ENCODE assay signal across 24 mouse cellular contexts in genomic region chrX:35994226-35994625, GRCm38 (mm10).
"Had no signal": no experiment of that assay in that cellular context is flagged by ENCODE, and none has a peak within 500 bp of the region (broad histone marks: within the 10 kb centered on the region; RNA-seq: fewer than 3 reads in every experiment).

No protein-coding gene starts in this region.

- H3K4me1 ChIP-seq: embryonic facial prominence, embryonic 10.5 days; embryonic facial prominence, embryonic 12.5 days; embryonic facial prominence, embryonic 13.5 days; embryonic facial prominence, embryonic 15.5 days; forebrain, embryonic 10.5 days; forebrain, embryonic 12.5 days; forebrain, embryonic 13.5 days; forebrain, embryonic 15.5 days; heart, embryonic 10.5 days had no signal

- DNase-seq: cerebellum, adult 8-10 months; cerebellum, adult 9-11 months; cerebellum, postnatal 10 days; cerebellum, postnatal 14 days; cerebellum, postnatal 25 days; cerebellum, postnatal 36 days; embryo, embryonic 11 days; forebrain, postnatal 0 days; gastrocnemius, adult 2 months; gastrocnemius, postnatal 10 days; gastrocnemius, postnatal 14 days; gastrocnemius, postnatal 25 days; gastrocnemius, postnatal 36 days; heart, adult 18-20 months had no signal

- H3K27me3 ChIP-seq: embryonic facial prominence, embryonic 12.5 days; embryonic facial prominence, embryonic 13.5 days; embryonic facial prominence, embryonic 15.5 days; forebrain, embryonic 12.5 days; forebrain, embryonic 13.5 days; forebrain, embryonic 15.5 days had no signal

- H3K27ac ChIP-seq: embryonic facial prominence, embryonic 10.5 days; embryonic facial prominence, embryonic 12.5 days; embryonic facial prominence, embryonic 13.5 days; embryonic facial prominence, embryonic 15.5 days; forebrain, embryonic 10.5 days; forebrain, embryonic 12.5 days; forebrain, embryonic 13.5 days; forebrain, embryonic 15.5 days; gastrocnemius, adult 2 months; heart, embryonic 10.5 days had no signal

- H3K9ac ChIP-seq: embryonic facial prominence, embryonic 12.5 days; embryonic facial prominence, embryonic 13.5 days; embryonic facial prominence, embryonic 15.5 days; forebrain, embryonic 12.5 days; forebrain, embryonic 13.5 days; forebrain, embryonic 15.5 days; forebrain, postnatal 0 days had no signal

- H3K36me3 ChIP-seq: embryonic facial prominence, embryonic 10.5 days; embryonic facial prominence, embryonic 12.5 days; embryonic facial prominence, embryonic 13.5 days; embryonic facial prominence, embryonic 15.5 days; forebrain, embryonic 10.5 days; forebrain, embryonic 12.5 days; forebrain, embryonic 15.5 days; heart, embryonic 10.5 days had no signal

- H3K4me3 ChIP-seq: embryonic facial prominence, embryonic 10.5 days; embryonic facial prominence, embryonic 12.5 days; embryonic facial prominence, embryonic 13.5 days; embryonic facial prominence, embryonic 15.5 days; erythroblast, embryonic 14.5 days; forebrain, embryonic 10.5 days; forebrain, embryonic 12.5 days; forebrain, embryonic 13.5 days; forebrain, embryonic 15.5 days; gastrocnemius, adult 2 months; heart, embryonic 10.5 days had no signal
